Mouse (Mus musculus): ENCODE measurements around the gene Rasa3.

The Rasa3 gene

DNA sequence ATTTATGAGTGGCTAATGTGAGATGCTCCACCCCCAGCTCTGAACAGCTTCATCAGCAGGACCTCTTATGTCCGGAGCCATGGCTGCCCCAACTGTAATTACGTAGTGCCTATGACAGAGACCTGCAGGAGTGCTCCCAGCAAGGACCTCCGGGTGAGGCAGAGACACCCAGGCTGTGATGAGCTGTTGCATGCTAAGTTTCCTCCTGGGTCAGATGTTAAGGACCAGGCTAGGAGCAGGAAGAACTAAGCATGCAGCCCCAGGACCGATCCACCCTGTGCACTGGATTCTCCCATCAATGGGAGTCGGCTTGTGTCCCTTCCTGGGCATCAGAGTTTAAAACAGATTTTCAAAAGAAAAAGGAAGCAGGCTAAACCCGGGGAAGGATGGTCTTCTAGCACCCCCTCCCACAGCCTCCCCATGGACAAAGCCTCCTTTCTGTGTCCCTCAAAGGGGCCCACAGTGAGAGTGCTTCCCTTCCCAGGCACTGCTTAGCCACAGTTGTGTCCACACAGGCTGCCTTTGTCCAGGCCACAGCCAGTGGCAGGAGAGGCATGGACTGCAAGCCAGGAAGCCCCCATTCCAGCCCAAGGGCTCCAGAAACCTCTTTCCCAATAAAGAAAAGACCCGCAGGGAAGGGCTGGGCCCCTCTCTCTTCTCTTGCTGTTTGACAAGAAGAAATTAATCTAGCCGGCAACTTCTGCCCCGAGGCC lies 54.2 kb downstream of the Rasa3 start:
- CTCF ChIA-PET, result interaction anchor here (1.0 kb wide), 1 partner anchor 53 kb away, joined by 3 read pairs; no protein-coding TSS in a partner anchor

DNA sequence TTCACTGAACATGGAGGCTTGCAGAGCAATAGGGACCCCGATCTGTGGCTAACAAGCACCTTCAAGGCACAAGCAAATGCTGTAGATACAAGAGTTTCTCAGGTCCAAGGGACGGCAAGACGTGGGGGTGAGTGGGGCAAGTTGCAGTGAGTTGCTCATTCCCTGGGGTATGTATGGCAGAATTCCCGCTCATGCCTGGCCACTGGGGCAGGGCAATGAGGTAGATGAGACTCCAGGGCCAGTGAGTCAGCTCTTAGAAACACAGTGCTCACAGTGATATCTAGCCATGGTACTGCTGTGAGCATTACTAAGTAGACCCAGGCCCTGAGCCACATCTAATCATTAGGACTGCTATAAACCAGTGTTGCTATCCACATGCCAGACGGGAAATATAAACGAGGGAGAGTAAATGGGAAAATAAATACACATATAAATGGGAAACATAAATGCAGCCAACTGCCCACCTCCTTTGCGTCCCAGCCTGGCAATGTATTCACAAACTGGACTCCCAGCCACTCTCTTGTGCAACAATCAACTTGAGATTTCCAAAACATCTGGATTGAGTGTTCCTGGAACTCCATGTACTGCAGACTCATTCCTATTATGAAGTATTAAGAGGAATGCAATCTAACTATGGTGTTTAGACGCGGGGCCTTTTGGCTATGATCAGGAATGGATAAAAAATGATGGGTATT lies 57.0 kb downstream of the Rasa3 start:
- CTCF ChIA-PET, result no interaction called here

DNA sequence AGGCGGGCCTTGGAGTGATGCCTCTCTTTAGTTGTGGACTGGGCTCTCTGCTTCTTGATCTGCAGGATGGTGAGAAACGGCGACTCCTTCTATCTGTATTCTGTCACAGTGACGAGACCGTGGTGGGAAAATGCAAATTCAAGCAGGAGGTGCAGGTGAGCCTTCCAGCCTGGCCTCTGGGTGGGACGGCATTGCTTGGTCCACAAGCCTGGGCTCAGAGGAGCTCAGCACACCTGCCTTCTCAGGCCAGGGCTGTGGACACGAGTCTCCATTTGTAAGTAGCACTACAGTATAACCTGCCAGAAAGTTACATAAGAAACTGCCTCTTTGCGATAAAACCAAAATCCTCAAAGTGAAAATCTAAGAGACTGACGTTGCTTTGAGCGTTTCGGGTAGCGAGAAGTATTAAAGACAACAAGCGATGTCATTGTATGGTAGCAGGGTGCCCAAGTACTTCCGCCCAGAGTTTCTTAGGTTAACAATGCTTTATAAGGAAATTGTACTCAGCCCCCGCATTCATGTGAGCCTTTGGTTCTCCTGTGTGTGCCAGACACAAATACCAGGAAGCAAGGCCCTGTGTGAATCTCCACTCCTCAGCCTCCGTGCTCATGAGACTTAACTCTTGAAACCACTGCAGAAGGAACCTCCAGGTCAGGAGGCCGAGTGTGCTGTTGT lies 60.4 kb downstream of the Rasa3 start:
- CTCF ChIA-PET, result interaction anchor here (0.7 kb wide), 1 partner anchor 117 kb away, joined by 3 read pairs; no protein-coding TSS in a partner anchor

DNA sequence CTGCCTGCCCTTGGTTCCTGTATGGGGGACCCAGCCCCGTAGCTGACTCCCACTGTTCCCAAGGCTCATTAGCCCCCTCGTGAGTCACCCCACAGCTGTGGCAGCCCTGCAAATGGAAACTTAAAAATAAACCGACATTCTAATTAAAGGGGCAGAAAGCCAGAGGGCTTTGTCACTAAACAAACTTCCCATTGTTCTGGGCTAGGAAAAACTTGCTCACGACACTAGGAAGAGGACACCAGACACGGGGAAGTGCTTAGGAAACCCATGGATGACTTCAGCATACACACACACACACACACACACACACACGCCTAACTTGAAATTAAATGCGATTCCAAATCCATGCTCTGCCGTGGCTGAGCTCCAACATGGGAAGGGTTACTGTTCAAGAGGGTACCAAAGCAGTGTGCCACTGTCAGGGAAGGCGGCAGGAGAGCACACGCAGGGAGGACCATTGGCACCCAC lies 62.4 kb downstream of the Rasa3 start:
- CTCF ChIA-PET, result interaction anchor here (0.7 to 1.2 kb wide), 2 partner anchors 18 to 172 kb away, joined by 3 read pairs; no protein-coding TSS in a partner anchor

DNA sequence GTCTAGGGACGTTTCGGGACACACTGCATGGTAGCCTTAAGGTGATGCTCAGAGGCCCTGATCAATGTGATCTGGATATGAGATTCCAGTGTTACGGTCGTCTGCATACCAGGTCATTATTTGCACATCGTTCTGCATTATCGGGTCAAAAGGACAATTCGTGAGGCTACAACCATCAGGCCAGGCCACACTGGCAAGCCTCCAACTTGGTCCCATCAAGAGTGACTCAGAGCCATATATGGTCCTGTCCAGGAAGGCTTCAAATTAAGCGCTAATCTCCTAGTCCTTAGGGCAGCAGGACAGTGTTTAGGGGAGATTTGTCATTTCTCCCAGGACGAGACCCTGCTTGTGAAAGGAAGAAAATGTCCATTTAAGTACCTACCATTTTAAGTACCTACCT lies 63.3 kb downstream of the Rasa3 start:
- CTCF ChIA-PET, result no interaction called here

GRCm38 (mm10) chr8:13611702-13612101 lies 65.7 kb downstream of the Rasa3 start:
- CTCF ChIA-PET, result interaction anchor here (0.6 kb wide), 1 partner anchor 56 kb away, joined by 15 read pairs; no protein-coding TSS in a partner anchor

DNA sequence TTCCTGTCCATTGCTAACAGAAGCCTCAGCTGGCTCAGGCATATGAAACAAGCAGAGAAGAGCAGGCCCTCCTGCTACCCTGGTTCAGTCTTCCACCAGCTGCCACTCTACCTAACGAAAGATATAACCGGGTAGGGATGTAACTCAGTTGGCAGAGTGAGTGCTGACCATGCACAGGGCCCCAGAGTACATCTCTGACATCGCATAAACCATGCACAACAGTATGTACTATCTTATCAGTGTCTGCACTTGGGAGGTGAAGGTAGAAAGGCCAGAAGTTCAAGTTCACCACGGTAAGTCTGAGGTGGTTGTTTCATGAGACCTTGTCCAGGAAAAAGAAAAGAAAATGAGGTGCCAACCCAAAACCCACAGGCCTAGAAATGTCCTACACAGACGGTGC lies 67.4 kb downstream of the Rasa3 start:
- CTCF ChIA-PET, result no interaction called here

DNA sequence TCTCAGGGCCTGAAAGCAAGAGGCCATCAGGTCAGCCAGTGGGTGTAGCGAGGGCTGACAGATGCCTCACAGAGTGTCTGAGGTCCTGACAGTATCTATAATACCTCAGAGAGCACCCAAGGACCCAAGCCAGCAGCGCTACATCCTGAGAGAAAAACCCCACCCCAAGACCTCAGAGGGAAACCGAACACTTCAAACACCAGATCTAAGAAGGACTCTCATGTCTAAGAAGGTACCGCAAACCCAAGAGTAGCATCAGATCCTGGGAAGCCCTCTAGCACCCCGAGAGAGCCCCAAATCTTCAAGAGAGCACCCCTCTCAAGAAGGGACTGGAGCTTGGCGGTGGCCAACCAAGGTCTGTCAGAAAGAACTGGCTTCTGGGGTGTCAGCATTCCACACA lies 68.5 kb downstream of the Rasa3 start:
- CTCF ChIA-PET, result no interaction called here

GRCm38 (mm10) chr8:13605920-13606480 lies 71.4 kb downstream of the Rasa3 start:
- CTCF ChIA-PET, result interaction anchor here (0.7 kb wide), 1 partner anchor 39 kb away, joined by 4 read pairs; no protein-coding TSS in a partner anchor

- CTCF ChIA-PET, result no interaction called here
Measured at GRCm38 (mm10) chr8:13602621-13603020, 74.8 kb downstream of the Rasa3 start.

DNA sequence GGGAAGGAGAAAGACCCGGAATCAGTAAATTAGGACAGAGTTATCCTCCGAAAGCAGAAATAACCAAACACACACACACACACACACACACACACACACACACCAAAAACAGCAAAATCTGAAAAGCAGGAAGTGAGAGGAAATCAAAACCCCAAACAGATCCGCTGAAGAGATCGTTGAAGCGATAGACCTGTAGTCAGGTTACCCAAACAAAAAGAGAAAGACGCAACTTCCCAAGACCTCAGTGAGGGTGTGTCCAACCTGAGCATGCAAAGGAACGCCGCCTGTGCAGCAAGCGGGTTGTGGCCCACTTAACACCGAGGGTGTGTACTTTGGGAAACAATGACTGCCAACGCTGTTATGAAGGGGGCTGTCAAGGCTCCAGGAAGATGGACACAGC lies 76.2 kb downstream of the Rasa3 start:
- CTCF ChIA-PET, result interaction anchor here (0.6 to 1.0 kb wide), 2 partner anchors 78 to 208 kb away, joined by 3 to 5 read pairs; no protein-coding TSS in a partner anchor

- CTCF ChIA-PET, result interaction anchor here (0.6 to 1.0 kb wide), 2 partner anchors 79 to 207 kb away, joined by 3 to 5 read pairs; no protein-coding TSS in a partner anchor
Measured at GRCm38 (mm10) chr8:13600716-13601115, 76.7 kb downstream of the Rasa3 start.

GRCm38 (mm10) chr8:13600204-13600603 lies 77.2 kb downstream of the Rasa3 start:
- CTCF ChIA-PET, result no interaction called here

GRCm38 (mm10) chr8:13597777-13598176 lies 79.6 kb downstream of the Rasa3 start:
- CTCF ChIA-PET, result interaction anchor here (1.3 kb wide), 1 partner anchor 46 kb away, joined by 3 read pairs; no protein-coding TSS in a partner anchor

- CTCF ChIA-PET, result no interaction called here
Measured at GRCm38 (mm10) chr8:13595861-13596260, 81.5 kb downstream of the Rasa3 start.

DNA sequence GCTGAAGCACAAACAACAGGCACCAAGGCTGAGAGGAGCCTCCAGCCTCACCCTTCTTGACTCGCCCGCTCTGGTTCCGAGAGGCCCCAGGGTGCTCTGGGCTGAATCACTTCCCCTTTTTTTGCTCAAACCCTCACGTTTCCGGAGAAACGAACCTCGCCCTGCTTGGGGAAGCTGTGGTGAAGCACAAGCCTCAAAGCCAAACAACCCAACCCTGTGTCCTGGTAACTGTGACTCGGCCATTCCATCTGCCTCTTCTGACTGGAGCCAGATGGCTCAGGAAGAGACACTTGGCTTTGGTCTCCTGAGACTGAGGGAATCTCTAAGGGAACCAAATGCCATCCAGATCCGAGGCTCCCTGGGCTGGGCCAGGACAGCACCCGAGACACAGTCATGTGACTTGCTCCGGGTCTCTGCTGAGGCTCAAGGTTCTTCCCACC lies 82.5 kb downstream of the Rasa3 start:
- CTCF ChIA-PET, result no interaction called here

- CTCF ChIA-PET, result no interaction called here
Measured at GRCm38 (mm10) chr8:13593340-13593739, 84.1 kb downstream of the Rasa3 start.

- CTCF ChIA-PET, result no interaction called here
Measured at GRCm38 (mm10) chr8:13591246-13591645, 86.2 kb downstream of the Rasa3 start.

- CTCF ChIA-PET, result no interaction called here
Measured at GRCm38 (mm10) chr8:13589071-13589470, 88.3 kb downstream of the Rasa3 start.

DNA sequence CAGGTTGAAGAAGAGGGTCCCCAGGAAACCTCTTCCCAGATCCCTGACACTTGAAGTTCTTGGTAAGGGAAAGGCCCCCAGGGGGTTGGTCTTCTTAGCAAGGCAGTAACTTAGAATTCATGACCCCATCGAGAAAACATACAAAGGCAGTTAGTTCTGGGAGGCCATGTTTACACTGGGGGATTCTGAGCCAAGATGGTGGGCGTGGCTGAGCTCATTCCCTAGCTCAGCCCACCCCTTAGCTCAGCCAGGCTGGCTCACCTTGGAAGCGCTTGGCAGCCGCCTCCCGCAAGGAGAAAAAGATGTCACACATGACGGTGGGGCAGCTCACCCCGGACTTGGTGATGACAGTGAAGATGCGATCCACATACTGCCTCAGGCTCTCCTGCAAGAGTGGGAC lies 92.8 kb downstream of the Rasa3 start:
- CTCF ChIA-PET, result interaction anchor here (0.5 kb wide), 1 partner anchor 9 kb away, joined by 4 read pairs; no protein-coding TSS in a partner anchor

GRCm38 (mm10) chr8:13577869-13578268 lies 99.5 kb downstream of the Rasa3 start:
- CTCF ChIA-PET, result no interaction called here

- CTCF ChIA-PET, result interaction anchor here (0.6 kb wide), 1 partner anchor 155 kb away, joined by 3 read pairs; no protein-coding TSS in a partner anchor
Measured at GRCm38 (mm10) chr8:13571999-13572398, 105.4 kb downstream of the Rasa3 start.

All from spleen, embryonic (tissue).